ENCODE assay signal across 9 mouse cellular contexts in genomic region chr10:59149956-59150383, GRCm38 (mm10).
DNase-seq lines count a peak whose midpoint lies in the region; ATAC-seq and TF ChIP-seq lines count a peak whose summit lies in the region.
"Had no signal": no experiment of that assay in that cellular context is flagged by ENCODE, and none has a peak within 500 bp of the region (broad histone marks: within the 10 kb centered on the region; RNA-seq: fewer than 3 reads in every experiment).

No protein-coding gene starts in this region.

- H3K4me3 ChIP-seq in forebrain, embryonic 14.5 days (ENCODE audit: low read depth, low read length) = no peak overlapping the region
- H3K4me3 ChIP-seq in hindbrain, embryonic 10.5 days = 0 out of 2 replicates have a peak overlapping the region, but pooled peaks have one; percentile 10
- 0 out of 2 replicates have a peak overlapping the region, but pooled peaks have one; percentile 9 for H3K4me3 ChIP-seq in midbrain, embryonic 10.5 days
- no peak overlapping the region for H3K4me3 ChIP-seq in stomach, postnatal 0 days (ENCODE audit: low read depth, low read length)
- H3K4me3 ChIP-seq: erythroblast, embryonic 14.5 days had no signal

- no peak for TF ChIP-seq EP300 in stomach, postnatal 0 days (optimal IDR thresholded peaks at IDR 0.05)

- WGBS in forebrain, embryonic 14.5 days = 16% methylated on average over 8 of the region's 8 CpGs
- 19% methylated on average over 8 of the region's 8 CpGs for WGBS in hindbrain, embryonic 10.5 days
- 20% methylated on average over 8 of the region's 8 CpGs for WGBS in midbrain, embryonic 10.5 days
- WGBS in stomach, postnatal 0 days = 21% methylated on average over 8 of the region's 8 CpGs

- no peaks in the 10 kb centered on the region for H3K4me1 ChIP-seq in forebrain, embryonic 14.5 days (ENCODE audit: control insufficient read depth, insufficient read depth, low read length)
- H3K4me1 ChIP-seq in hindbrain, embryonic 10.5 days (replicated peaks) = no peaks in the 10 kb centered on the region
- H3K4me1 ChIP-seq in midbrain, embryonic 10.5 days = peaks cover 4% of the 10 kb centered on the region; the same call in 1 of the 2 replicates
- no peaks in the 10 kb centered on the region for H3K4me1 ChIP-seq in stomach, postnatal 0 days (replicated peaks; ENCODE audit: control insufficient read depth, insufficient read depth)

- no peaks in the 10 kb centered on the region for H3K36me3 ChIP-seq in forebrain, embryonic 14.5 days (ENCODE audit: control insufficient read depth, insufficient read depth, low read length)
- H3K36me3 ChIP-seq in hindbrain, embryonic 10.5 days = 0 out of 2 replicates have a peak, but pooled peaks cover 4% of the 10 kb centered on the region
- H3K36me3 ChIP-seq in midbrain, embryonic 10.5 days = 0 out of 2 replicates have a peak, but pooled peaks cover 5% of the 10 kb centered on the region
- no peaks in the 10 kb centered on the region for H3K36me3 ChIP-seq in stomach, postnatal 0 days (ENCODE audit: control insufficient read depth, insufficient read depth, low read length)

- no peak overlapping the region for H3K27ac ChIP-seq in forebrain, embryonic 14.5 days (ENCODE audit: low read depth, low read length)
- no peak overlapping the region for H3K27ac ChIP-seq in hindbrain, embryonic 10.5 days
- H3K27ac ChIP-seq in midbrain, embryonic 10.5 days (replicated peaks) = no peak overlapping the region
- H3K27ac ChIP-seq in stomach, postnatal 0 days (replicated peaks) = no peak overlapping the region

- peak; percentile 88 for ATAC-seq in forebrain, embryonic 14.5 days
- peak; percentile 71; the same call in 1 of the 2 replicates for ATAC-seq in stomach, postnatal 0 days (ENCODE audit: low FRiP score, low TSS enrichment)

- no peak overlapping the region for H3K9ac ChIP-seq in forebrain, embryonic 14.5 days (ENCODE audit: low read length)
- no peak overlapping the region for H3K9ac ChIP-seq in stomach, postnatal 0 days (ENCODE audit: low read length)

- TF ChIP-seq CTCF in stomach, postnatal 0 days (IDR thresholded peaks at IDR 0.05; ENCODE audit: low read depth) = peak; percentile 82

- H3K4me2 ChIP-seq in forebrain, embryonic 14.5 days (ENCODE audit: low read length) = no peak overlapping the region
- 0 out of 2 replicates have a peak overlapping the region, but pooled peaks have one; percentile 11 for H3K4me2 ChIP-seq in stomach, postnatal 0 days (replicated peaks; ENCODE audit: low read depth)

- no peaks in the 10 kb centered on the region for H3K27me3 ChIP-seq in forebrain, embryonic 14.5 days (replicated peaks; ENCODE audit: control insufficient read depth, insufficient read depth, low read length)
- H3K27me3 ChIP-seq in hindbrain, embryonic 10.5 days (ENCODE audit: insufficient read depth, poor library complexity, severe bottlenecking) = no peaks in the 10 kb centered on the region
- no peaks in the 10 kb centered on the region for H3K27me3 ChIP-seq in midbrain, embryonic 10.5 days (ENCODE audit: low read depth, poor library complexity, severe bottlenecking)
- no peaks in the 10 kb centered on the region for H3K27me3 ChIP-seq in stomach, postnatal 0 days (ENCODE audit: control insufficient read depth, insufficient read depth, low read length)

- DNase-seq in right cerebral cortex, adult 2 months (ENCODE audit: low spot score in 2 of 2) = peak; percentile 54 to 67
- no peak for DNase-seq in right cerebral cortex, postnatal 14 days
- DNase-seq in brain, embryonic 18.5 days (ENCODE audit: low read depth, low spot score) = peak; percentile 52
- peak; percentile 87 for DNase-seq in forebrain, embryonic 14.5 days (ENCODE audit: low spot score)
- peak; percentile 35 for DNase-seq in hindbrain, embryonic 10.5 days (ENCODE audit: low spot score)
- DNase-seq in layer of hippocampus, adult 9-11 months = peak; percentile 47
- DNase-seq in midbrain, embryonic 10.5 days (ENCODE audit: low spot score) = peak; percentile 29
- DNase-seq in stomach, postnatal 0 days (ENCODE audit: low spot score) = peak; percentile 33

- no peaks in the 10 kb centered on the region for H3K9me3 ChIP-seq in forebrain, embryonic 14.5 days (replicated peaks; ENCODE audit: control insufficient read depth, low read length)
- H3K9me3 ChIP-seq in hindbrain, embryonic 10.5 days = no peaks in the 10 kb centered on the region
- no peaks in the 10 kb centered on the region; the same call in 1 of the 2 replicates for H3K9me3 ChIP-seq in midbrain, embryonic 10.5 days (replicated peaks)
- H3K9me3 ChIP-seq in stomach, postnatal 0 days (ENCODE audit: control insufficient read depth, low read length) = no peaks in the 10 kb centered on the region

Comparison
In these comparisons a context has a peak if more than half of its experiments do, and no peak if none do; other contexts are left out.
1. H3K4me3 ChIP-seq: peak in hindbrain, embryonic 10.5 days (single experiment) and midbrain, embryonic 10.5 days (single experiment); none in forebrain, embryonic 14.5 days (single experiment) and stomach, postnatal 0 days (single experiment).